Comparison of ENCODE assay signal across 15 mouse cellular contexts in the genomic region with DNA sequence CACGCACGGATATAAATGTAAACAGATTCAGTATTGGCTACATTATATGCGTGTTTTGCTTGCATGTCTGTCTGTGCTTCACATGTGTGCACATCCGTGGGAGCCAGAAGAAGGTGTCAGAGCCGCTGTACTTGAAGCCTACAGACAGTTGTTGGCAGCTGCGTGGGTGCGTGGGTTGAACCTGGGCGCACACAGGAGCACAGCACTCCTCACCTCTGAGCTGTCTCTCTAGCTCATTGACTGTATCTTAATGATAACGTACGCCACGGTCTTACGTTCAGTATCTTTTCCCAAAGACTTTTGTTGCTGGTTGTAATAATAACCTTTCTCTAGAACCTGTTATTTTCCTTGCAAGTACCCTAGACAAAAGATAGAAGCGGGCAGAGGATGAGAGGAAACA.
"Had no signal": no experiment of that assay in that cellular context is flagged by ENCODE, and none has a peak within 500 bp of the region (broad histone marks: within the 10 kb centered on the region; RNA-seq: fewer than 3 reads in every experiment).

No protein-coding gene starts in this region.

- H3K9me3 ChIP-seq: kidney, embryonic 15.5 days; liver, embryonic 13.5 days; stomach, embryonic 15.5 days had no signal

- H3K4me1 ChIP-seq: kidney, embryonic 15.5 days; liver, embryonic 13.5 days; stomach, embryonic 15.5 days had no signal

- H3K27me3 ChIP-seq: kidney, embryonic 15.5 days; liver, embryonic 13.5 days; stomach, embryonic 15.5 days had no signal

- H3K27ac ChIP-seq: kidney, embryonic 15.5 days; left cerebral cortex, adult 2 months; liver, embryonic 13.5 days; stomach, embryonic 15.5 days had no signal

- H3K4me2 ChIP-seq: kidney, embryonic 15.5 days; liver, embryonic 13.5 days; midbrain, embryonic 11.5 days; stomach, embryonic 15.5 days had no signal

- H3K4me3 ChIP-seq: kidney, embryonic 15.5 days; left cerebral cortex, adult 2 months; liver, embryonic 13.5 days; stomach, embryonic 15.5 days had no signal

- H3K9ac ChIP-seq: kidney, embryonic 15.5 days; liver, embryonic 13.5 days; stomach, embryonic 15.5 days had no signal

- DNase-seq: kidney, postnatal 10 days; kidney, postnatal 36 days; layer of hippocampus, postnatal 36 days; liver, embryonic 13.5 days; lung, adult 2 months; lung, postnatal 14 days; lung, postnatal 4 days; midbrain, embryonic 14.5 days; right cerebral cortex, postnatal 25 days; spleen, adult 18-20 months; thymus, postnatal 25 days had no signal
